Mouse (Mus musculus) ES-E14 (cell line): Measurements from ENCODE around the gene Fmnl1.

Experiments
- HCFC1 ChIP-seq: IDR thresholded peaks from 2 replicates; pipeline ENCODE4 v1.6.1; 2012; ENCODE audit warnings: low read length, inconsistent platforms, borderline replicate concordance; ENCODE audit not compliant: insufficient read depth
- MAFK ChIP-seq: IDR thresholded peaks from 2 replicates; pipeline ENCODE4 v1.6.1; 2014; ENCODE audit warnings: mild to moderate bottlenecking, low read depth, low read length, inconsistent platforms; ENCODE audit not compliant: insufficient read depth

DNA sequence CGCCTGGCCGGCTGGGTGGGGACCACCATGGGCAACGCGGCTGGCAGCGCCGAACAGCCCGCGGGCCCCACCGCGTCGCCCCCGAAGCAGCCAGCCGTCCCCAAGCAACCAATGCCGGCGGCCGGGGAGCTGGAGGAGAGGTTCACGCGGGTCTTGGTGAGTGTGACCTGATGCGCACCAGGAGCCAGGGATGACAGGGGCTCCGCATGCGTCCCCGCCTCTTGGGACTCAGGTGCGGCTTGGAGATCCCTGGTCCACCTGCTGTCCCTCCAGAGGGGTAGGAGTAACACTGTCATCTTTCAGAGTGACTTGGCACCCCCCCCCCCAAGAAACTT is 346 bp downstream of the Fmnl1 start:
- TF ChIP-seq MAFK = no peak
- no peak for TF ChIP-seq HCFC1
